Mouse (Mus musculus) midbrain, embryonic 11.5 days (tissue): ENCODE measurements around the gene Arl5c. TPM values are rescaled to one million over a fixed set of nuclear protein-coding genes. Genes with fewer than 3 reads are reported as not detected.

ENCODE experiments used
- ATAC-seq: fragments of 200-750 bp; cut with Nextera tagmentation; 2 replicates; pipeline ENCODE4 v1.8.0; 2017; ENCODE audit warnings: moderate TSS enrichment, moderate library complexity; ENCODE audit not compliant: low FRiP score
- DNase-seq: peaks from one replicate; pipeline ENCODE4 v3.0.0; 2015; ENCODE audit warnings: low spot score; ENCODE audit errors: missing footprints
- H3K27ac ChIP-seq: fragments of 300-500 bp; sonication (generic); 2 replicates; pipeline ENCODE4 v1.5.1; 2014; ENCODE audit warnings: low read depth, low read length
- H3K27me3 ChIP-seq: fragments of 300-500 bp; sonication (generic); 2 replicates; pipeline ENCODE4 v1.6.1; 2014; ENCODE audit warnings: mild to moderate bottlenecking, low read length, moderate library complexity, mixed read lengths; ENCODE audit not compliant: control insufficient read depth, insufficient read depth
- H3K36me3 ChIP-seq: fragments of 300-500 bp; sonication (generic); 2 replicates; pipeline ENCODE4 v1.6.1; 2014; ENCODE audit warnings: mild to moderate bottlenecking, low read length, moderate library complexity, mixed read lengths; ENCODE audit not compliant: control insufficient read depth, insufficient read depth
- H3K4me1 ChIP-seq: fragments of 300-500 bp; sonication (generic); 2 replicates; pipeline ENCODE4 v1.6.1; 2014; ENCODE audit warnings: low read length; ENCODE audit not compliant: control insufficient read depth, insufficient read depth
- H3K4me2 ChIP-seq: fragments of 300-500 bp; sonication (generic); 2 replicates; pipeline ENCODE4 v1.6.1; 2014; ENCODE audit warnings: mild to moderate bottlenecking, moderate library complexity
- H3K4me3 ChIP-seq: fragments of 300-500 bp; sonication (generic); 2 replicates; pipeline ENCODE4 v1.5.1; 2014; ENCODE audit warnings: low read depth, low read length
- H3K9ac ChIP-seq: fragments of 300-500 bp; sonication (generic); 2 replicates; pipeline ENCODE4 v1.6.1; 2014; ENCODE audit warnings: low read length
- H3K9me3 ChIP-seq: fragments of 300-500 bp; sonication (generic); 2 replicates; pipeline ENCODE4 v1.6.1; 2016; ENCODE audit warnings: low read length; ENCODE audit not compliant: control insufficient read depth
- WGBS: fragments of 180-500 bp; shearing (Covaris S2); extraction: QIAGEN DNeasy Blood & Tissue Kit; methylation state at CpG from one replicate; pipeline ENCODE4 v1.1.7; 2014; 5-methylcytosine and 5-hydroxymethylcytosine counted together
- polyA plus RNA-seq: library from polyadenylated mRNA; unstranded; fragments of >200 nt; fragmentation: Nextera tagmentation; extraction: Ambion mirVana; gene quantifications from 2 replicates; pipeline ENCODE4 v1.2.1, GENCODE M21; 2014

Gene Arl5c
- polyA plus RNA-seq, 1 experiment from 2014 or later = 8.9 TPM

DNA sequence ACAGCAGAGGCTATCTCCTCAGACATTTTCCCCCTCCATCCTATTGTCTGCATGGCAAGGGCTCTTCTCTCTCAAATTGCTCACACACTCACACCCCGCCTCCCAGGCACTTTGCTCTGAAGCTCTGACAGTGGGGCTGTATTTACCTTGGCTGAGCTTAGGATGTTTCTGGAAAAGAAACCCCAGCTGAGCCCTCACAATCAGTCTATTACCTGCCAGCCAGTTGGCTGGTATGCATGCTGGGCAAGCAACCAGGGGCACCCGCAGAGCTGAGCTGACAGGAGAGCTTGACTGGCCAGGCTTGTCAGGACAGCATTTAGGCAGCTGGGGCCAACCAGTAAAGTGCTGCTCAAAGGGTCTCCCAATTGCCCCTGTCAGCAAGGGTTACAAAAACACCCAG is 28.9 kb downstream of the Arl5c start:
- no peaks in the 10 kb centered on the region for H3K9me3 ChIP-seq
- DNase-seq (no peak), ATAC-seq (no peak)
- no peaks in the 10 kb centered on the region for H3K27me3 ChIP-seq
- H3K27ac ChIP-seq = no peak overlapping the region
- H3K4me3 ChIP-seq = no peak overlapping the region
- H3K9ac ChIP-seq = no peak overlapping the region
- H3K4me2 ChIP-seq = no peak overlapping the region
- WGBS = 42% methylated on average over 2 of the region's 2 CpGs
- no peaks in the 10 kb centered on the region for H3K4me1 ChIP-seq
- H3K36me3 ChIP-seq = no peaks in the 10 kb centered on the region

DNA sequence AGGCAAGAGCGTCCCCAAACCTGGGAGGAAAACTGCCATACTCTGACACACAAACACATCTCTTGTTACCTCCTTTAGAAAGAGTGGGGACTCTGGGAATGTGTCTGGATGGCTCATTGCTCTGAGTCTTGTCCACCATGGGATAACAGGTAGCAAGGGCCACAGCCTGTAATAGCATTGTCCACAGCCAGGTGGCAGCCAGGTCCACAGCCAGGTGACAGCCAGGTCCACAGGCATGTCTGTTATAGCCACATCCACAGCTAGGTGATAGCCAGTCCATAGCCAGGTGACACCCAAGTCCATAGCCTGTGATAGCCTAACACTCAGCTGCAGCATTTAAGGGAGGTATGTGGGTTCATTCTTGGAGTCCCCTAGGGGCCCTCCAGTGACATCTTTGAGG is 35.1 kb downstream of the Arl5c start:
- Histone ChIP-seq H3K9ac (no peak overlapping the region), H3K27ac (no peak overlapping the region), H3K27me3 (no peaks in the 10 kb centered on the region), H3K4me2 (no peak overlapping the region), H3K36me3 (no peaks in the 10 kb centered on the region), H3K4me3 (no peak overlapping the region), H3K9me3 (no peaks in the 10 kb centered on the region), H3K4me1 (0 out of 2 replicates have a peak, but pooled peaks cover 4% of the 10 kb centered on the region)
- 96% methylated on average over 1 of the region's 1 CpGs for WGBS
- DNase-seq = no peak
- no peak for ATAC-seq

DNA sequence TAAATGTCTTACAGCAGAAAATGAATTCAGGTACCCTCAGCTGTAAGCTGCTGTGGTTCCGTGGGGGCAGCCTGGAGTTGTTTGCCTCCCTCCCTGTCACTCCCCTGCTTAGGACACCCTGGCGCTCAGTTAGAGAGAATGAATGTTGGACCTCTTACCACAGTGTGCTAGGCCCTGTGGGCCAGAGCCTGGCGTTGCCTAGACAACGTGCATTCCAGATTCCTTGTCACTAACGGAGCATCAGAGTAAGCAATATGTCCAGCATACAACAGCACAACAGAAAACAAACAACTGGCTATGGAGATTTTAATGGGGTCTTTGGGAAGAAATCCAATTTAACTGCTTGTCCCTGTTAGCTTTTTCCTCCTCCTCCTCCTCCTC is 36.7 kb downstream of the Arl5c start:
- H3K9ac ChIP-seq = no peak overlapping the region
- DNase-seq (no peak), ATAC-seq (no peak)
- H3K27me3 ChIP-seq = no peaks in the 10 kb centered on the region
- H3K4me3 ChIP-seq = no peak overlapping the region
- H3K9me3 ChIP-seq = no peaks in the 10 kb centered on the region
- no peak overlapping the region for H3K4me2 ChIP-seq
- WGBS = 59% methylated on average over 5 of the region's 5 CpGs
- H3K4me1 ChIP-seq = 0 out of 2 replicates have a peak, but pooled peaks cover 4% of the 10 kb centered on the region
- no peak overlapping the region for H3K27ac ChIP-seq
- H3K36me3 ChIP-seq = no peaks in the 10 kb centered on the region

DNA sequence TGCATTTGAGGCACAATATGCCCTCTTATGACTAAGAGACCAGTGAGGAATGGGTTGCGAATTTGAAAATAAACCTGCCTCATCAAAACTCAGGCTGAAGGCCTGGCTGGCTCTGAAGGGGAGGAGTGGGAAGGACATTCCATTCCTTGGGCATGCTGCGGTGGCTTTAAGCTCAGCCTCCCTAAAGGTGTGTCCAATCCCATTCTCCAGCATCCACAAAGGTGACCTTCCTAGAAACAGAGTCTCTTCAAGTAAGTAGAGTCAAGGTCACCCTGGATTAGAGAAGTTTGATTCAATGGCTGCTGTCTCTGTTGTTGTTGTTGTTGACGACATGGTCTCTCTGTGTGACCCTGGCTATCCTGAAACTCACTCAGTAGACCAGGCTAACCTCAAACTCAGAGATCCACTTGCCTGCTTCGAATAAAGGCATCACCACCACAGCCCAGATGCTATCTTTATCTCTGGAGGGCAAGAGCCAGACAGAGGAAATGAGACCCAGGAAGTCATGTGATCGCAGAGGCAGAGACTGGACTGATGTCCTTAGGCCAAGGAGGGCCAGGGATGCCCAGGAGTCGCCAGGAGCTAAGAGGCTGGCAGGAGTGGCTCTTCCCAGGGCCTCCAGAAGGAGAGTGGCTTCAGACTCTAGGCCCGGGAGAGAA is 37.2 kb downstream of the Arl5c start:
- H3K9ac ChIP-seq = no peak overlapping the region
- H3K36me3 ChIP-seq = no peaks in the 10 kb centered on the region
- 81% methylated on average over 7 of the region's 7 CpGs for WGBS
- 0 out of 2 replicates have a peak, but pooled peaks cover 4% of the 10 kb centered on the region for H3K4me1 ChIP-seq
- H3K9me3 ChIP-seq = no peaks in the 10 kb centered on the region
- H3K27me3 ChIP-seq = no peaks in the 10 kb centered on the region
- no peak overlapping the region for H3K4me3 ChIP-seq
- no peak overlapping the region for H3K4me2 ChIP-seq
- ATAC-seq = no peak
- DNase-seq = no peak
- H3K27ac ChIP-seq = no peak overlapping the region

DNA sequence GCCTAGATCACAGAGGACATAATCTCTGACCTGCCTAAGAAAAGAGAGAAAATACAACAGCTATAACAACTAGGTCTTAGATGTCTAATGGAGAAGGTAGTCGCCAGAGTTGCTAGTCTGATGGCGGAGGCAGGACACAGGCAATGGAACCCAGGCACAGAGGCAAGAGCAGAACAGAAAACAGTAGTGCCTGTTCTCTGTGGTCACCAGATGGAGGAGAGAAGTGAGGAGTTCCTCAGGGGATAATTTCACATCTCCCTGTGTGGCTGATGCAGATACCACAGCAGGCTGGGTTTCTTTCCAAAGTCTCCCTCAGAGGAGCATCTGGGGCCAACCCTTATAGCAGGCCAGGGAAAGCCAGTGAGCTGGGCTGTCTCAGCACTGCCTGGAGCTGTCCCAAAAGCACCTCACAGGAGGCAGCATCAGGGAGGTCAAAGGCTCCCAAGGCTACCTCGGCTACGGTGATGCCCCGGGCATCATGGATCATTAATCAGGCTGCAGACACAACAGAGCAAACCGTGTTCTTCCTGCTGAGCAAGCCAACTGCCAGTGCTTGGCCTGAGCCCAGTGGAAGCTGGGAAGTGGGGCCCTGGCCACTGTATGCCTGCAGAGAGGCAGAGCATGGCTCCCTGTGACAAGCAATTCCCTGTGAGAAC is 38.9 kb downstream of the Arl5c start:
- Histone ChIP-seq H3K4me2 (no peak overlapping the region), H3K4me3 (no peak overlapping the region), H3K27ac (no peak overlapping the region), H3K4me1 (0 out of 2 replicates have a peak, but pooled peaks cover 4% of the 10 kb centered on the region), H3K9ac (no peak overlapping the region), H3K36me3 (no peaks in the 10 kb centered on the region), H3K27me3 (no peaks in the 10 kb centered on the region), H3K9me3 (no peaks in the 10 kb centered on the region)
- ATAC-seq = no peak
- 64% methylated on average over 6 of the region's 6 CpGs for WGBS
- DNase-seq = no peak

DNA sequence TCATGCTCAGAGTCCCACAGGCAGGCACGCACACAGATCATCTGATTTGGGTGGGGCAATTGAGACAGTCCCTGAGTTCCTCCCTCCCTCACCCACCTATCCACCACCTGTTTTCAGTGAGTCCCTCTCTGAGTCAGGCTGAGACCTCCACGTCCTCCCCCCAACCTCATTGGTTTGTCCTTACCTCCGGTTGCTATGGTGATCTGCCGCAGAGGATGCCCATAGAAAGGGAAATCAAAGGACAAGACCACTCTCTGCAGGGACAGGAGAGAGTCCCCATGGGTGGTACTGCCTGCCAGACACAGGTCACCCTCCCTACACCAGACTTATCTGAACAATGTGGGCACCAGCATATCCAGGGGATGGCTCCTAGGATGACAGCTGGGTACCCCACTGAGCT is 40.1 kb downstream of the Arl5c start:
- H3K4me1 ChIP-seq = 0 out of 2 replicates have a peak, but pooled peaks cover 5% of the 10 kb centered on the region
- DNase-seq (no peak), ATAC-seq (no peak)
- 35% methylated on average over 4 of the region's 4 CpGs for WGBS
- H3K9ac ChIP-seq = no peak overlapping the region
- no peak overlapping the region for H3K4me3 ChIP-seq
- no peak overlapping the region for H3K27ac ChIP-seq
- H3K9me3 ChIP-seq = no peaks in the 10 kb centered on the region
- H3K4me2 ChIP-seq = no peak overlapping the region
- no peaks in the 10 kb centered on the region for H3K27me3 ChIP-seq
- no peaks in the 10 kb centered on the region for H3K36me3 ChIP-seq

DNA sequence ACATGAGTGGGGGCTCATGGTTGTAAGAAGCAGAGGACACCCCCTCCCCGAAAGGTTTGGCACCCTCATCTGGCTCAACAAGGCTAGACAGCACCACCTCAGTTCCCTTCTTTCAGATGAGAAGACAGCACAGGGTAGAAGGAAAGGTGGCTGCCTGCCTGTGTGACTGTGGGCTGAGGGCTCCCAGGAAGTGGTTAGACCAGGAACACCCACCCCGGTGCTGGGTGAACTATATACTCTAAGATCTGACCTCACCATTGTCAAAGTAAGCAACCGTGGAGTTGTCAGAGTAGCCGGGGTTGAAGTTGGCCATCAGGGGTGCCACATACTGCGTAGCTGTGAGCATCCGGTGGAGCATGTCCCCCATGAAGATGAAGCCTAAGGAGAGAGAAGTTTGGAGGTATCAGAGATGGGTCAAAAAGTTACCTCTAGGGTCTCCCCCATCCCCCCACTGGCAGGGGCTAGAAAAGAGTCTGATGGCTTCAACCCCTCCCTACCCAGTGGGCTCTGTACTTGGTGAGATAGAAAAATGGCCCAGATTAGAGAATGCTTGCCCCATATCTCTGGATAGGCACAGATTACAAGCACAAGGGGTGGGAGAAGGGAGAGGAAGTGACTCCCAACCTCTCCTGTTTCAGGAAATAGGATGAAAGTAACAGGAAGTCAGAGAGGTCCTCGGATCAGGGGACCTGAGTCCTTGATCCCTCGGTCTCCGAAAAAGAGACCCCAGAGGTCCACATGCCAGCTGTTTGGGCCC is 40.7 kb downstream of the Arl5c start:
- Histone ChIP-seq H3K4me1 (peaks cover 10% of the 10 kb centered on the region), H3K4me3 (no peak overlapping the region), H3K36me3 (no peaks in the 10 kb centered on the region), H3K4me2 (no peak overlapping the region), H3K9me3 (no peaks in the 10 kb centered on the region), H3K27me3 (no peaks in the 10 kb centered on the region), H3K9ac (no peak overlapping the region), H3K27ac (no peak overlapping the region)
- ATAC-seq = no peak
- no peak for DNase-seq
- WGBS = 88% methylated on average over 9 of the region's 9 CpGs

DNA sequence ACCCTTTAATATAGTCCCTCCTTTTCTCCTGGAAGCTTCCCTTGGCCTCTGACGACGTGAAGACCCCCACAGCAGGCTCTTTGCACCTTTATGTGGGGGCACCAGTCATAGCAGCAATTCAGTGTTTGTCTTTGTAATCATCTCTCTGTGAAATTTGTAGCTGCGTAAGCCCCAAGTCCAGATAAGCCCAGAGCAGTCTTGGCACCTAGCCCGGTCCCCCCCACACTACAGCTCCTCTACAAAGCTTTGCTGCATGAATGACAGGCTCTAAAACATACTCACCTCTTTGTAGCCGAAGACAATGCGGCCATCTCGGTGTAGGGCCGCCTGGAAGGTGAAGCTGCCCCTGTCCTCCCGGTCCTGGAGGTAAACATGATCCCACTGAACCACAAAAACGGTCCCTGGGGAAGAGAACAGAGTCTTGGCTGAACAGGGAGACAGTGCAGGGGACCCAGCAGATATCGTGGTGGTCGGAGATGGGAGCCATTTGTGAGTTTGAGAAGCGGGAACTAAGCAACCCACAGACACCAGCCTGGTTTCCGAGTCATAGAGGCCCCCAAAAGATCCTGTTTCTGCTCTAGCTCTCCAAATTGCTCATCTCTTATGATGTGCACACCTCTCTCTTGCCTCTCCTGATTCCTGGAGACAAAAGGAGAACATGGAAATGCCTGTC is 41.4 kb downstream of the Arl5c start:
- ATAC-seq = no peak
- no peak overlapping the region for H3K27ac ChIP-seq
- H3K9me3 ChIP-seq = no peaks in the 10 kb centered on the region
- no peak overlapping the region for H3K9ac ChIP-seq
- DNase-seq = no peak
- no peak overlapping the region for H3K4me2 ChIP-seq
- no peaks in the 10 kb centered on the region for H3K36me3 ChIP-seq
- H3K27me3 ChIP-seq = no peaks in the 10 kb centered on the region
- H3K4me3 ChIP-seq = no peak overlapping the region
- peaks cover 16% of the 10 kb centered on the region for H3K4me1 ChIP-seq
- WGBS = 83% methylated on average over 14 of the region's 14 CpGs

DNA sequence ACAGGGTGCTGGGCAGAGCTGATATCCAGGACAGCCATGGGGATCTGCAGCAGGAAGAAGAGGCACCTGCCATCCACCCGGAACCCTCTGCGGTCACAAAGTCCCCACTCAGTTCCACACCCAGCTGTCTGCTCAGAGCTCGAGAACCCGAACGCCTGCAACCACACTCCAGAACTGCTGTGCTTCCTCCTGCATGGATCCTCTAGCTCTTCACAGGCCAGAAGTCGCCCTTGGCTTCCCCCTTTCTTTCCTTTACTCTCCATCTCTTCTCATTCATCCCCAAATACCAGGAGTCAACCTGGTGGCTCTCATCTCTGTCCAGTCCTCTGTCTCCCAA is 42.1 kb downstream of the Arl5c start:
- Histone ChIP-seq H3K36me3 (no peaks in the 10 kb centered on the region), H3K4me3 (no peak overlapping the region), H3K4me1 (peaks cover 18% of the 10 kb centered on the region), H3K27me3 (no peaks in the 10 kb centered on the region), H3K9ac (no peak overlapping the region), H3K4me2 (no peak overlapping the region), H3K9me3 (no peaks in the 10 kb centered on the region), H3K27ac (no peak overlapping the region)
- 90% methylated on average over 6 of the region's 6 CpGs for WGBS
- ATAC-seq (no peak), DNase-seq (no peak)
